Mouse (Mus musculus) left cerebral cortex, postnatal 14 days (tissue): ENCODE results near the gene Mtcl1. TPM values are rescaled to one million over a fixed set of nuclear protein-coding genes. Genes with fewer than 3 reads are reported as not detected.
"Not testable (repeated sequence)": the region's sequence is repeated elsewhere in the genome, so short reads cannot be mapped to it uniquely, and the experiment has no call there.

Experiments used
- DNase-seq, 2 experiments: peaks; one replicate each; pipeline ENCODE4 v3.0.0; 2021 to 2022; ENCODE audit warnings: low spot score in 2 of 2, mixed read lengths in 1 of 2
- intact Hi-C: fragments of 180-260 bp; cut with DNase I; formaldehyde crosslinking; loops from one replicate; pipeline ENCODE4 v1.15.1; 2025
- total RNA-seq, 2 experiments: library from RNA; stranded (reverse); gene quantifications; 2 replicates each; pipeline ENCODE4 v1.2.3; 2021

Mtcl1 gene
- total RNA-seq, 2 experiments from 2014 or later, result 62.7 to 87.2 TPM

DNA sequence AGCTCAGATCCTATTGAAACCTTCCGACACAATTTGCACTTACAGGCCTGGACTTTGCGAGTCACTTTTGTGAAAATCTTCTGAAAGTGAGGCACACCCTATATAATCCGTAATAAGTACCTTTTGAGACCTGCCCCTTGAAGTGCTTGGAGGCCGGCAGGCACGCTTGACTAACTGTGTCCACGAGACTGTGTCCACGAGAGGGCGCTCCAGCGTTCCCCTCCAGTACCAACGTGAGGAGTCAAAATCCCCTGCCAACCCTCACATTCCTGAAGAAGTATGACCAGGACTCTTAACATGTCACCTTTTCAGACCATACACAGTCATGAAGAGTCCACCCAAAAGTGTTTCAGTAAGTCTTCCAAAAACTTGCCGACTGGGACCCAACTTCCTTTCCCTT lies 1.6 kb upstream of the Mtcl1 start:
- DNase-seq, result peak; percentile 89 to 96
- intact Hi-C loops, result loop anchor here (2.0 kb wide), 1 partner anchor 34 kb away; no protein-coding TSS in a partner anchor

GRCm38 (mm10) chr17:66450526-66451070 lies 1.0 kb upstream of the Mtcl1 start:
- intact Hi-C loops, result loop anchor here (2.0 kb wide), 1 partner anchor 34 kb away; no protein-coding TSS in a partner anchor
- no peak for DNase-seq

GRCm38 (mm10) chr17:66448421-66449405 lies 837 bp downstream of the Mtcl1 start:
- DNase-seq, result peak in 1 of 2 experiments; percentile 55

GRCm38 (mm10) chr17:66447978-66448377 lies 1.6 kb downstream of the Mtcl1 start:
- intact Hi-C loops, result loop anchor here (2.0 kb wide), 2 partner anchors 97 to 213 kb away; no protein-coding TSS in a partner anchor
- no peak for DNase-seq

More at GRCm38 (mm10) chr17:66448421-66449405, 837 bp downstream of the Mtcl1 start:
- intact Hi-C loops, result loop anchor here (2.0 kb wide), 2 partner anchors 98 to 214 kb away; no protein-coding TSS in a partner anchor

DNA sequence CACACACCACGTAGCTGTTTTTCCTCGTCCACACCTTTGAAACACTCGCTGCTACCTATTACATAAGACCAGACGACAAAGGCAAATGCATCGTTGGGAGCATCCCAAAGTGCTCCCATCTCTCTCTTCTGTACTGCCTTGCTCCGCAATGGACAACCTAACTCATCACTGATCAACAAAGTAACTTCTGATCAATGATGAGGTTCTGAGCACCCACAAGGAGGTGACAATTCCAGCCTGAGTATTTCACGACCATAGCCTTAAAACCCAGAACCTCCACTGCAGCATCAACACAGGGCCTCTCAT lies 2.6 kb downstream of the Mtcl1 start:
- no peak for DNase-seq
- intact Hi-C loops, result no loop called here

DNA sequence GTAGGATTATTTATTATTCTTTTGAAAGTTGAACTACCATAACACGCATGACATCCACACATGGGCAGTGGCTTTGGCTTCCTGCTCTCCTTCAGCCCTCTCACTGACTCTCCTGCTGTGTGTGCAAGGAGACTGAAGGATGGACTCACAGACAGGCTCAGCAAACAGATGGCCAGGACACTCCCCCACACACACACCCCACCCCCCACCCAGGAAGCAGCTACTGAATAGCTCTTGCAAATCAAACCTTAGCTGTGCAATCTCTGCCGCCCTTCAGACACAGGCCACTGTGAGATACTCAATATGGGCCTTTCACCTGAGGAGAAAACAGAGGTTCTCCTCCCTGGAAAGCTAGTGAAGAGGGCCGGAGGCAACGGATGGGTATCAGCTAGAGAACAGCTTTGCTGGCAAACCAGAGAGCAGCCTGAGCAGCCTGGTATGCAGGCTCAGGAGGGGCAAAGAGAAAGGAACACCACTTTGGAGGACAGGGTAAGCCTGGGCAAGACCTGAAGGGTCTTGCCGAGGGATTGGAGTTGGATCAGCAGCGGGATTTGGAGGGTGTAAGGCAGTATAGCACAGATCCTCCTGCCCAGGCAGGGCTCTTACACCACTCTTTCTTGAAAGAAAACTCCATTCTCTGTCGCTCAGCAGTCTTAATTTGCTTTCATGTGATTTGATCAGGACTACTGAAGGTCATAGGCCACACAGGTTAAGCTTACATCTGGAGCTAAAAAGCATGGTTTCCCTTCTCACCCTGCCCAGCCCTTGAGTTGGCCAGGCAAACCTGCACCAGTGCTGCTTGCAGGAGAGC lies 3.1 kb downstream of the Mtcl1 start:
- DNase-seq, result no peak
- intact Hi-C loops, result no loop called here

- DNase-seq, result no peak
- intact Hi-C loops, result no loop called here
Observed at GRCm38 (mm10) chr17:66444059-66444700, 5.4 kb downstream of the Mtcl1 start.

- intact Hi-C loops, result no loop called here
- no peak for DNase-seq
Observed at GRCm38 (mm10) chr17:66439888-66440287, 9.7 kb downstream of the Mtcl1 start.

DNA sequence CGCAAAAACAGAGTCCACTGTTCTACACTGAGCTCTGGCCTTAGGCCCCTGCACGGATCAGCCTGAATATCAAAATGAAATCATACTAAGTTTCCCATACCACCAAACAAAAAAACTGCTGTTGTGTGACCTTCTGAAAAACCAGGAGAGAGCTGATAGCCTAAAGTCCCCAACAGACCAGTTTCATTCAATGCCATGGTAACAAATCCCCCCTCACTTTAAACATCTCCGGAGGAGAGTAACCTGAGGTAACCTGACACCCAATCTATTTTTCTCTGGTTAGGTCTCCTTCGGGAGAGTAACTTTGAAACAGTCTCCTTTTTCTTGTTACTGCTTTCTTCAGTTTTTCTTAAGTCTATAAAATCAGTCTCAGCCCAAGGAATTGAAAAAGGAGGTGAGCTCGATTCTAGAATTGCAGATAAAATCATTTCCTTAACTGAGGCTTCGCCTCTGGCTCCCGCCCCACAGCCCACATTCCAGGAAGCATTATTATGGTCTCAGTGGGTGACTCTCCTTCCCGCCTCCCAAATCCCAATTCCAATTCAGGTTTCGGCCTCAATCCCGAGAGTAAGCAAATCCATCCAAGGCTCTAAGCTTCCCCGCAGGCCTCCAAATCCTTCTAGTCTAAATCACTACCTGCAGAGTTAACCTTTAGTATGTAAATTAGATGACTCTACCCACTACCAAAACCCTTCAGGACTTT lies 10.3 kb downstream of the Mtcl1 start:
- no peak for DNase-seq
- intact Hi-C loops, result no loop called here

GRCm38 (mm10) chr17:66438137-66438536 lies 11.4 kb downstream of the Mtcl1 start:
- no peak for DNase-seq
- intact Hi-C loops, result no loop called here

DNA sequence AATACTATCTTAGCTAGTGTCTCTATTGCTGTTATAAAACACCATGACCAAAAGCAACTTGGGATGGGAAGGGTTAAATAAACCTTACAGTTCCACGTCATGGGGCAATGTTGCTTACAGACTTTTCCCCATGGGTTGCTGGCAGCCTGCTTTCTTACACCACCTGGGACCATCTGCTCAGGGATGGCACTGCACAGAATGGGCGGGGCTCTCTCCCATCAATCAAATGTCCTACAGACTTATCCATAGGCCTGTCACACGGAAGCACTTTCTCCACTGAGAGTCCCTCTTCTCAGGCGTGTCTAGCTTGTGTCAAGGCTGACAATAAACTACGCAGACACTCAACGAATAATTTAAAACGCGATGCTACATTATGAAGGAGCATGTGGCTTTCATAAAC lies 12.7 kb downstream of the Mtcl1 start:
- intact Hi-C loops, result no loop called here
- no peak for DNase-seq

GRCm38 (mm10) chr17:66435982-66436381 lies 13.6 kb downstream of the Mtcl1 start:
- intact Hi-C loops, result no loop called here

DNA sequence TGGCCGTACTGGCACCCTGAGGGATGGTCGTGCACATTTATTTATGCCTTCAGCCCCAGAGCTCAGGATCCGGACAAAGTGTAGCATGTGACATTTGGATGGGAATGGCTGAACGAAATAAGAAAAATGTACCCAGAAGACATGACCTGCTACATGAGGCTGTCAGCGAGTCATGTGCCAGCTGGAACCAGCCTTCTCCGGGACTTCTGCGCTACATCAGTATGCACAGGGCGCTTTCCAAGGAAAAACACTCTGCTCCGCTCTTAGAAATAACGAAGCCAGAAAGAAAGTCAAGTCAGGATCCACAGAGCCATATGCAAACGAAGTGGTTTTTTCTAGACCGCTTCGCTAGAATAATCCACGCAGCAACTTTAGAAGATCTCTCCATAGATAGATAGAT lies 14.5 kb downstream of the Mtcl1 start:
- peak in 1 of 2 experiments; percentile 64 for DNase-seq
- intact Hi-C loops, result no loop called here

More at GRCm38 (mm10) chr17:66435982-66436381, 13.6 kb downstream of the Mtcl1 start:
- no peak for DNase-seq

DNA sequence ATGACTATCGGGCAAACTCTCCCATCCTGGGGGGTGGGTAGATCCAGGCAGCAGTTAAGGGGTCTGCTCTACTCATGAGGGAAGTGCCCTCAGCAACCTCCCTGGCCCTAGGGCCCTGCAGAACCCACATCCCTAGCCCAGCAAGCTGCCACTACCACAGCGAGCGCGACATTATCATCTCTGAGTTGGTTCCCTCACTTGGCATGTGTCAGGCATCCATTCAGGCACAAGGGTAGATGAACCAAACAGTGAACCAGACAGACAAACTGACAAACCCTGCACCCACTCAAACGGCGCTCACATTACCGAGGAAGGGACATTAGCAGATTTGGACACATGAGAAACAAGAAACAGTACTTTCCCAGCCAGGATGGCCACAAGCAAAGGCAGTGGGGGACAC lies 15.0 kb downstream of the Mtcl1 start:
- intact Hi-C loops, result no loop called here
- no peak for DNase-seq

DNA sequence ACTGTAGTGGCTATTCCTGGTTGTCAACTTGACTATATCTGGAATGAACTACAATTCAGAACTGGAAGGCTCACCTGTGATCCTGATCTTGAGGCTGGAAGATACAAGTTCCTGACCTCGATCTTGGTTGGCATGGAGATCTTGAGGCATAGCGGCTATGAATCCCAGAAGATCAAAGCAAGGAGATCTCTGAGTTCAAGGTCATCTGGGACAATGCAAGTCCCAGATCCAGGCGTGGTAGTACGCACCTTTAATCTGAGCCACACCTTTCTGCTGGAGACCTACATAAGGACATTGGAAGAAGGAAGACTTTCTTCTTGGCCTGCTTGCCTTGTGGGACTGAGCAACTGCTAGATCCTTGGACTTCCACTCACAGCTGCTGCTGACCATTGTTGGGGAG lies 24.9 kb downstream of the Mtcl1 start:
- DNase-seq, intact Hi-C loops: not testable (repeated sequence)

DNA sequence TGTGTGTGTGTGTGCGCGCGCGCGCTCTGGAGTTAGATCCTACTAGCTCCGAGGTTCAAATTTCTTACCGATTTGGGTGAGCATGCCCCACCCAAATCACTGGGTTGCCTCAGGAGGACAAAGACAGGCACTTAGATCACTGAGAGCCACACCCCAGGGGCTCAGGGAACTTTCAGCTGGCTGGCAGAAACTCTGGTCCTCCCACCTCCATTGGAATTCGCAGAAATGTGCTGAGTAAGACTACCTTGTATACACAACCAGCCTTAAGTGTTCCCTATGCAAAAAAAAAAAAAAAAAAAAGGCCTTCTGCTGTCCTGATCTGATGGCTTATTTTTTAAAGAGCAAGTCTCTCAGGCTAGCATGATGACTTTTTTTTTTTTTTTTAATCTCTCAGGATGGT lies 30.1 kb downstream of the Mtcl1 start:
- intact Hi-C loops, result no loop called here
- DNase-seq, result no peak

- intact Hi-C loops, result no loop called here
- DNase-seq, result no peak
Observed at GRCm38 (mm10) chr17:66417748-66418147, 31.8 kb downstream of the Mtcl1 start.

GRCm38 (mm10) chr17:66417329-66417728 lies 32.2 kb downstream of the Mtcl1 start:
- DNase-seq, result no peak
- intact Hi-C loops, result no loop called here

- DNase-seq, result peak; percentile 47 to 52
- intact Hi-C loops, result no loop called here
Observed at GRCm38 (mm10) chr17:66416841-66417313, 32.7 kb downstream of the Mtcl1 start.
